Mouse (Mus musculus) embryonic facial prominence, embryonic 11.5 days (tissue): ENCODE measurements around the gene Mnx1. TPM values are rescaled to one million over a fixed set of nuclear protein-coding genes. Genes with fewer than 3 reads are reported as not detected.

Experiments used
- ATAC-seq: fragments of 200-750 bp; cut with Nextera tagmentation; replicated peaks from 2 replicates; pipeline ENCODE4 v1.8.0; 2017; ENCODE audit warnings: low read depth; ENCODE audit not compliant: insufficient number of reproducible peaks, low FRiP score, low TSS enrichment
- DNase-seq: peaks from one replicate; pipeline ENCODE4 v3.0.0-alpha.2; 2015; ENCODE audit warnings: low spot score
- H3K27ac ChIP-seq: fragments of 300-500 bp; sonication (generic); replicated peaks from 2 replicates; pipeline ENCODE4 v1.5.1; 2014; ENCODE audit warnings: mild to moderate bottlenecking, low read depth, low read length, control low read depth
- H3K27me3 ChIP-seq: fragments of 300-500 bp; sonication (generic); 2 replicates; pipeline ENCODE4 v1.6.1; 2014; ENCODE audit warnings: mild to moderate bottlenecking, low read length, moderate library complexity, mixed read lengths; ENCODE audit not compliant: control insufficient read depth, insufficient read depth
- H3K36me3 ChIP-seq: fragments of 300-500 bp; sonication (generic); replicated peaks from 2 replicates; pipeline ENCODE4 v1.6.1; 2014; ENCODE audit warnings: low read depth, mild to moderate bottlenecking, low read length, moderate library complexity, mixed read lengths; ENCODE audit not compliant: control insufficient read depth, insufficient read depth
- H3K4me1 ChIP-seq: fragments of 300-500 bp; sonication (generic); 2 replicates; pipeline ENCODE4 v1.6.1; 2014; ENCODE audit warnings: low read length, mixed read lengths; ENCODE audit not compliant: control insufficient read depth, insufficient read depth
- H3K4me2 ChIP-seq: fragments of 300-500 bp; sonication (generic); 2 replicates; pipeline ENCODE4 v1.6.1; 2014; ENCODE audit warnings: low read depth, mild to moderate bottlenecking, control low read depth, low read length, moderate library complexity
- H3K4me3 ChIP-seq: fragments of 300-500 bp; sonication (generic); 2 replicates; pipeline ENCODE4 v1.5.1; 2014; ENCODE audit warnings: low read depth, low read length, control low read depth
- H3K9ac ChIP-seq: fragments of 300-500 bp; sonication (generic); replicated peaks from 2 replicates; pipeline ENCODE4 v1.6.1; 2014; ENCODE audit warnings: mild to moderate bottlenecking, control low read depth, low read length
- H3K9me3 ChIP-seq: fragments of 300-500 bp; sonication (generic); replicated peaks from 2 replicates; pipeline ENCODE4 v1.6.1; 2016; ENCODE audit warnings: mild to moderate bottlenecking, low read length, inconsistent platforms, mixed read lengths; ENCODE audit not compliant: control insufficient read depth
- WGBS: fragments of 180-500 bp; shearing (Covaris S2); extraction: QIAGEN DNeasy Blood & Tissue Kit; methylation state at CpG from one replicate; pipeline ENCODE4 v1.1.7; 2014; 5-methylcytosine and 5-hydroxymethylcytosine counted together
- polyA plus RNA-seq: library from polyadenylated mRNA; unstranded; fragments of >200 nt; fragmentation: Nextera tagmentation; extraction: Ambion mirVana; gene quantifications from 2 replicates; pipeline ENCODE4 v1.2.1, GENCODE M21; 2014

Mnx1 gene
- polyA plus RNA-seq, result not detected in 2 replicates

DNA sequence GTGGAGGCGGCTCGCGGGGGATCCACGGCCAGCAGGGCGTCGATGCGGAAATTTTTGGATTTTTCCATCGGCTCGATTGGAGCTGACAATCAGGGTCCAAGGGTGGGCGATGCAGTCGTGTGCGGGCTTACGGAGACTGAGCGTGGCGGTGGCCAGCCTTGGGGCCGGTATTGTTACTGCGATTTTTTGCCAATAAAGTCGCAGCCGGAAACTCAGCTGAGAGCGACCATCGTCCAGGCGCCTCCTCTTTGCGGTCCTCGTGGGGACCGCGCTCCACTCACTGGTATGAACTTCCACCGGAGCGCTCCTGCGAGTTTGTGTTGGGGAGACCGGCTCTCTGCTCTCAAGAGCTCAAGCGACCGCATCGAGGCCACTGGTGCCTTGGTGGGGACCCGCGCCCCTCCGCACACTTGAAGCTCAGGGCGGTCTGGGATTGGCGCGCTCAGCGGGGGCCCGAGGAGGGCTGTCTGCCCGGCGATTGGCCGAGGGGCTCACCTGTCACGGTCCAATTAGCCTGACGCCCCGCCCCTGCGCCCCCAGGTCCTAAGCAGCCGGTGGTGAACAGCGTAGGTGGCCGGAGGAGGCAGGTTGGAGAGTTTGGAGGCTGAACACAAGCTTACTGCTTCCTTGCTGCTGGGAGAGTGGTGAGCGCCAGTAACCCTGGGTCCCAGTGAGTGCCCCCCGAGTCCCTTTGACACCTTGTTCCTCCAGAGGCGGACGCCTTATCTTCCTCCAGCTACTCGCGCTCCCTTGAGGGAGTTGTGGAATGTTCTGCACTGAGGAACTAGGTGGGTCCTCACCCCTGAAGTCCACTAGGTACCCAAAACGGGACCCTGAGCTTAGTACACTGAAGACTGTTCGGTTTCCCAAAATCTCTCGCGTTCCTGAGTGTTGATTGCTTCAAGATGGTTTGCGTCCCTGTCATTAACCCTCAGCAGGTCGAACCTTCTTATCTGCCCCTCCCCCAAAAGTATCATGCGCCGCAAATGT, at the start of gene Mnx1:
TSS of gene Mnx1 (minus strand) at position 263 of the 990 bp plus-strand sequence.
- H3K4me2 ChIP-seq, result peak within 1 kb of the TSS; percentile 44
- ATAC-seq, result peak; percentile 72
- H3K27me3 ChIP-seq, result peaks cover 92% of the 10 kb centered on the region
- under 1% methylated on average over 65 of the region's 65 CpGs for WGBS
- peak within 1 kb of the TSS; percentile 26 for H3K4me3 ChIP-seq
- no peaks in the 10 kb centered on the region for H3K36me3 ChIP-seq
- H3K9ac ChIP-seq, result no peak within 1 kb of the TSS
- H3K27ac ChIP-seq, result no peak within 1 kb of the TSS
- no peaks in the 10 kb centered on the region for H3K9me3 ChIP-seq
- peaks cover 8% of the 10 kb centered on the region for H3K4me1 ChIP-seq
- peak; percentile 60 for DNase-seq

DNA sequence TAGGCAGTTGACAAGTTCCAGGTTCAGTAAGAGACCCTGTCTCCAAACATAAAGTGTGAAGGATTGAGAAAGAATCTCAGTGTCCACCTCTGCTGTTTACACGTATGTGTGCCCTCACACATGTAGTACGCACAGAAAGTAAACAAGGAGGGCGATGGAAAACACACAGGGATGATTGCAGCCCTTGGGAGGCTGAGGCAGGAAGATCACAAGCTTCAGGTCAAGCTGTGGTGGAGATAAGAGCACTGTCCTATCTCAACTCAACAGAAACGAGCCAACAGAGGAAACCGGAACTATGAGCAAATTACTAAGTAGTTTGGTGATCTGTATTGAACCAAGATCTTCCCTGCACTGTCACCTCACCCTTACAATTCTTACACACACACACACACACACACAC, 38.2 kb upstream of the Mnx1 start:
- H3K9me3 ChIP-seq, result no peaks in the 10 kb centered on the region
- H3K4me3 ChIP-seq, result no peak overlapping the region
- H3K27ac ChIP-seq, result no peak overlapping the region
- no peaks in the 10 kb centered on the region for H3K36me3 ChIP-seq
- no peak overlapping the region for H3K9ac ChIP-seq
- DNase-seq, result no peak
- no peak for ATAC-seq
- no peak overlapping the region for H3K4me2 ChIP-seq
- no peaks in the 10 kb centered on the region for H3K27me3 ChIP-seq
- no peaks in the 10 kb centered on the region for H3K4me1 ChIP-seq
- 91% methylated on average over 5 of the region's 5 CpGs for WGBS

DNA sequence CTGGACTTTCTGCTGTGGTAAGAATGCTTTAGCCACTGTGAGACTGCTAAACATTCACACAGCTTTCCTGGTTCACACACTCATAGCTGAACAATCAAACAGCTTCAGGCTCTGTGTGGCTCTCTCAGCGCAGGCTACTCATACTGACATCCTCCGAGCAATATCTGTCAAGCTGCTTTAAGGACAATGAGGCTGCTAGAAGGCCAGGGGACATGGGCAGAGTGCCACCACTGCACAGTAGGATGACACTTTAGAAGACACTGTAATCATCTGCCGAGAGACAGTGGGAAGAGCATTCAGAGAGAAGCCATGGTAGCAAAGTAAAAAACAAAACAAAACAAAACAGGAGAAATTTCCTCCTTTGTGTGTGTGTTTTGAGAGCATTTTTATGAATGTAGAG, 37.6 kb upstream of the Mnx1 start:
- no peaks in the 10 kb centered on the region for H3K9me3 ChIP-seq
- no peaks in the 10 kb centered on the region for H3K27me3 ChIP-seq
- no peak overlapping the region for H3K9ac ChIP-seq
- no peak for ATAC-seq
- no peak overlapping the region for H3K4me3 ChIP-seq
- no peaks in the 10 kb centered on the region for H3K4me1 ChIP-seq
- no peak overlapping the region for H3K27ac ChIP-seq
- WGBS, result 75% methylated on average over 3 of the region's 3 CpGs
- DNase-seq, result no peak
- H3K36me3 ChIP-seq, result no peaks in the 10 kb centered on the region
- no peak overlapping the region for H3K4me2 ChIP-seq

DNA sequence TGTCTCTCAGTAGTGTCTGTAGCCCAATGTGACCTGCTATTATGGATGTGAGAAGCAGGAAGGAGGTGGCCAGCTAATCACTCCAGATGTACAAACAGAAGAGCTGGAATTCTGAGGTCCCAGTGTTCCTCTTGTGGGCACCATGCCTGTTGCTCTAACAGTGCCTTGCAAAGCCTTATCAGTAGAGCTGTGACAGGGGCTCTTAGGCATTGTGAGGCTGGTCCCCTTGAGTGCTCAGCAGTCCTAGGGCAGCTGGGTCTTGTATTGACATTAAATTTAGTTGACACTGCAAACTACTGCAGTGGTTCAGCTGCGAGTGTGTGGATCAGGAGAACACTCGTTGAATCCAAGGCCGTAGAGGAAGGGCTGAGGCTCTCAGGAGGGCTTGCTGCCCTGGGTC, 28.7 kb upstream of the Mnx1 start:
- Histone ChIP-seq H3K9me3 (no peaks in the 10 kb centered on the region), H3K4me3 (no peak overlapping the region), H3K27me3 (no peaks in the 10 kb centered on the region), H3K4me1 (no peaks in the 10 kb centered on the region), H3K36me3 (no peaks in the 10 kb centered on the region), H3K27ac (no peak overlapping the region), H3K9ac (no peak overlapping the region), H3K4me2 (no peak overlapping the region)
- 79% methylated on average over 3 of the region's 3 CpGs for WGBS
- no peak for DNase-seq
- no peak for ATAC-seq

DNA sequence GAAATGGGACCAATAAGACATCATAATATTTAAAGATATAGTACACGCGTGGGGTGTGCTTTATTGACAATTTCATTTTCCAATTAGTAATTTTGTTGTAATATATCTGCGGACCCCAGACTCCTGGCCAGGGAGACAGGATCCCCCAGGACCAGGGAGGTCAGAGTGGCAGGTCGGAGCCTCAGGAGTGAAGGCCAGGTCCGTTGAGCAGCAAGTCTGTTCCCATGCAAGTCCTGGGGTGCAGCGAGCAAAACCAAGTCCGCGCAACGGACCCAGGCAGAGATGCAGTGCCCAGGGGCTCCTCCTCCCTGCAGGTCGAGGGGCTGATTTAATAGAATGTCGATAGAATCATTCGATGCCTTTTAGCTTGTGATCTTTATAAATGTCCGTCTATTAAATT, 9.1 kb upstream of the Mnx1 start:
- H3K4me3 ChIP-seq, result no peak overlapping the region
- H3K27me3 ChIP-seq, result peaks cover 60% of the 10 kb centered on the region
- no peak for ATAC-seq
- WGBS, result 16% methylated on average over 13 of the region's 13 CpGs
- H3K9ac ChIP-seq, result no peak overlapping the region
- H3K27ac ChIP-seq, result no peak overlapping the region
- H3K4me2 ChIP-seq, result no peak overlapping the region
- no peaks in the 10 kb centered on the region for H3K4me1 ChIP-seq
- no peaks in the 10 kb centered on the region for H3K36me3 ChIP-seq
- no peaks in the 10 kb centered on the region for H3K9me3 ChIP-seq
- DNase-seq, result peak; percentile 2

DNA sequence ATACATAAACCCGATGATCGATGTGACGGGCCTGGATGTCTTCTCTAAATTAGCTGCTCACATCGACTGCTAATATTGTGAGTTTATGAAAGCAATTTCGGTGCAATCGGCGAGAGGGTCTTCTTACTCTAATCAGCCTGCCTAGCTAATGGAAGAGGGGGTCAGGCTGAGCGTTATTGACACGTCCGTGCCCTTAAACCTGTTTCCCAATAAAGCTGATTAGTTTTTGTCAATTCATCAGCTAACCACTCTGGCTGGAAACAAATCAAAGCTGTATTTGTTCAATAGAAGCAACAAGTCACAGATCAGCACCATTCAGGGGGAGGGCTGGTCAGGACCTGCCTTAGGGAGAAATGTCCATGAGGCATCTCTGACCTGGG, 7.7 kb upstream of the Mnx1 start:
- H3K4me2 ChIP-seq, result no peak overlapping the region
- H3K4me1 ChIP-seq, result no peaks in the 10 kb centered on the region
- ATAC-seq (no peak), DNase-seq (no peak)
- H3K27ac ChIP-seq, result no peak overlapping the region
- WGBS, result 2% methylated on average over 10 of the region's 10 CpGs
- peaks cover 74% of the 10 kb centered on the region for H3K27me3 ChIP-seq
- H3K36me3 ChIP-seq, result no peaks in the 10 kb centered on the region
- H3K9ac ChIP-seq, result no peak overlapping the region
- H3K9me3 ChIP-seq, result no peaks in the 10 kb centered on the region
- no peak overlapping the region for H3K4me3 ChIP-seq

DNA sequence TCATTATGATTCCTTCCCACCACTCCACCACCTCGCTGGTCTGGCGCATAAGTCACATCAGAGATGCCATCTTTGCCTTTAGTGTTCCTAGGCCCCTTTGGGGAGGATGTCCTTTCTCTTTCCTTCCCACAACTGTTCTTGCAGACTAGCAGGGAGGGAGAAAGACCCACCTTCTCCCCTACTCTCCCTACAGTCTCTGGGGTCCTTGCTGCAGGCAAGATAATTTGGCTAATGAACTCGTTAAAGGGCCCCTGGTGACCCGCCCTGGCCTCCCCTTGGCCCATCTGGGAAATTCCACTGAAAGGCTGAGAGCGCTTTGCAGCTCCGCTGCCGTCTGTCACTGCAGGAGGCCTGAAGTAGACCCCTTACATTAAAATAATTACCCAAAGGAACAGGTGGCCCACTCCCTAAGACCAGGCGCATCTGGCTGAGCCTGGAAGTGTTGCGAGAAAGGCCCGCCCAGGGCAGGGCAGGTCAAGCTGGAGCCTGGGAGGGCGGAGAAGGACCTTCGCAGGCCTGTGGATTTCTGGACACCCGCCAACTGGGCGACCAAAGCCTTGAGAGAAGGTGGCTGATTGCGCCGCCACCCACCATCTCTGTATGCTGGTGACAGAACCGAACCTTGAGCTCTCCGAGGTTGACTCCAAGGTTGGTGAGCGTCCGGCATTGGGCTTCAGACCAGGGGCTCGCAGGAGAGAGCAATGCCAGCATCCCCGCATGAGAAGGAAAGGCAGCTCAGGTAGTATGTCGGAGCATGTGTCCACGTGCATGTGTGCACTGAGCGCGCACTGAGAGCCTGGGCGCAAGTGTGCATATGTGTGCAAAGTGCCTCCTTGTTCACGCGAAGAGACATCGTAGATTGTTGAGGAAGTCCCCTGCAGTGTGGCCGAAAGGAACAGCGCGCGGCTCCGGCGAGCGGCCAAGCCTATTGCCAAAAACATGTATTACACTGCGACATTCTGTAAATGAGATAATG, 7.0 kb upstream of the Mnx1 start:
- Histone ChIP-seq H3K4me3 (no peak overlapping the region), H3K4me2 (no peak overlapping the region), H3K27me3 (peaks cover 79% of the 10 kb centered on the region), H3K9ac (no peak overlapping the region), H3K36me3 (no peaks in the 10 kb centered on the region), H3K9me3 (no peaks in the 10 kb centered on the region), H3K27ac (no peak overlapping the region), H3K4me1 (no peaks in the 10 kb centered on the region)
- peak; percentile 5 for DNase-seq
- WGBS, result 2% methylated on average over 38 of the region's 38 CpGs
- no peak for ATAC-seq
